Mouse (Mus musculus) small intestine, adult 2 months (tissue): Measurements from ENCODE around the gene Gdf9. TPM values are rescaled to one million over a fixed set of nuclear protein-coding genes. Genes with fewer than 3 reads are reported as not detected.
A peak's percentile ranks its signal among the peaks of the same experiment; 100 is the strongest.

Experiments
- H3K27ac ChIP-seq: fragments of 200-500 bp; 2 replicates; pipeline ENCODE4 v1.5.1; 2012; ENCODE audit warnings: low read depth, low read length, control low read depth, inconsistent platforms; ENCODE audit not compliant: insufficient read depth
- H3K27me3 ChIP-seq: fragments of 200-500 bp; 2 replicates; pipeline ENCODE4 v1.6.1; 2012; ENCODE audit warnings: mild to moderate bottlenecking, moderate library complexity, low read length, inconsistent platforms; ENCODE audit not compliant: control insufficient read depth, insufficient read depth
- H3K36me3 ChIP-seq: fragments of 200-500 bp; 2 replicates; pipeline ENCODE4 v1.6.1; 2012; ENCODE audit warnings: mild to moderate bottlenecking, low read length, control low read depth, inconsistent platforms; ENCODE audit not compliant: control insufficient read depth, insufficient read depth
- H3K4me1 ChIP-seq: fragments of 200-500 bp; 2 replicates; pipeline ENCODE4 v1.6.1; 2012; ENCODE audit warnings: low read length, inconsistent platforms, mixed read lengths; ENCODE audit not compliant: control insufficient read depth, insufficient read depth, insufficient read length
- H3K4me3 ChIP-seq: fragments of 200-500 bp; 2 replicates; pipeline ENCODE4 v1.5.1; 2012; ENCODE audit warnings: low read depth, mild to moderate bottlenecking, control low read depth, inconsistent platforms, low read length, moderate library complexity
- CTCF ChIP-seq: fragments of 200-500 bp; IDR thresholded peaks from 2 replicates; pipeline ENCODE4 v1.5.1; 2012; ENCODE audit warnings: low read depth, mild to moderate bottlenecking, control low read depth, inconsistent platforms, low read length, moderate library complexity, mixed read lengths; ENCODE audit not compliant: insufficient replicate concordance, insufficient read length; ENCODE audit errors: extremely low read depth
- POLR2A ChIP-seq: fragments of 200-500 bp; IDR thresholded peaks from 2 replicates; pipeline ENCODE4 v1.6.1; 2012; ENCODE audit warnings: low read depth, mild to moderate bottlenecking, control low read depth, inconsistent platforms, low read length, moderate library complexity
- WGBS: fragments of 180-500 bp; shearing (Covaris S2); methylation state at CpG from one replicate; pipeline ENCODE4 v1.1.7; 2018; 5-methylcytosine and 5-hydroxymethylcytosine counted together
- polyA plus RNA-seq: library from polyadenylated mRNA; depleted of rRNA; stranded (reverse); fragments of >200 nt; gene quantifications from 2 replicates; pipeline ENCODE4 v1.2.3, GENCODE M21; 2012; rRNA removed

Gdf9 gene
- polyA plus RNA-seq, 1 experiment = 1.3 TPM

- TF ChIP-seq CTCF (no peak), POLR2A (no peak)
- no peaks in the 10 kb centered on the region for H3K27me3 ChIP-seq
- 18% methylated on average over 27 of the region's 27 CpGs for WGBS
Measured at GRCm38 (mm10) chr11:53486822-53487594, 56.2 kb downstream of the Gdf9 start.

More at GRCm38 (mm10) chr11:53486822-53487594, 56.2 kb downstream of the Gdf9 start:
- H3K4me3 ChIP-seq = peak overlapping the region; percentile 37
- H3K27ac ChIP-seq = no peak overlapping the region
- peaks cover 14% of the 10 kb centered on the region; the same call in 1 of the 2 replicates for H3K4me1 ChIP-seq
- no peaks in the 10 kb centered on the region for H3K36me3 ChIP-seq

Other genes with a start within 250 kb of the Gdf9 start
- 13.3 and 18.6 TPM in 2 replicates for gene Hspa4, start 130.6 kb upstream of the Gdf9 start, polyA plus RNA-seq
- gene Zcchc10, start 106.3 kb upstream of the Gdf9 start, polyA plus RNA-seq = 1.0 and 1.7 TPM in 2 replicates
- 3.2 and 6.6 TPM in 2 replicates for gene Aff4, start 80.2 kb upstream of the Gdf9 start, polyA plus RNA-seq
- gene Leap2, start 7.9 kb upstream of the Gdf9 start, polyA plus RNA-seq = 35.6 and 72.2 TPM in 2 replicates
- 727 and 1,116 TPM in 2 replicates for gene Uqcrq, start 192 bp upstream of the Gdf9 start, polyA plus RNA-seq
- gene Gm10447, start 26.1 kb downstream of the Gdf9 start, polyA plus RNA-seq = 0.04 TPM in 1 of 2 replicates, not detected in the other
- 2.6 and 3.0 TPM in 2 replicates for gene Shroom1, start 26.2 kb downstream of the Gdf9 start, polyA plus RNA-seq
- gene Gm9837, start 39.5 kb downstream of the Gdf9 start, polyA plus RNA-seq = not detected in 2 replicates
- not detected in 2 replicates for gene Gm9945, start 49.1 kb downstream of the Gdf9 start, polyA plus RNA-seq
- 9.7 and 61.2 TPM in 2 replicates for gene Sowaha, start 49.3 kb downstream of the Gdf9 start, polyA plus RNA-seq
- gene Sept8, start 88.2 kb downstream of the Gdf9 start, polyA plus RNA-seq = 6.4 and 9.7 TPM in 2 replicates
- 0.72 and 0.89 TPM in 2 replicates for gene Kif3a, start 136.4 kb downstream of the Gdf9 start, polyA plus RNA-seq
- gene Il4, start 187.6 kb downstream of the Gdf9 start, polyA plus RNA-seq = not detected in 2 replicates
- 0.30 and 0.41 TPM in 2 replicates for gene Il13, start 203.7 kb downstream of the Gdf9 start, polyA plus RNA-seq